Mouse (Mus musculus): ENCODE measurements around the gene Gnaz.

GRCm38 (mm10) chr10:74978056-74978455, 11.1 kb downstream of the Gnaz start:
- TF ChIP-seq POLR2A (IDR thresholded peaks at IDR 0.05; ENCODE audit: extremely low read depth, insufficient read depth, low read length): no peak
- no peak for TF ChIP-seq CTCF (IDR thresholded peaks at IDR 0.05; ENCODE audit: extremely low read depth, insufficient read depth, low read length)
